Mouse (Mus musculus) layer of hippocampus, postnatal 36 days (tissue): ENCODE data around the gene Atp5j. TPM values are rescaled to one million over a fixed set of nuclear protein-coding genes. Genes with fewer than 3 reads are reported as not detected.

ENCODE experiments used
- DNase-seq, 2 experiments: peaks; one replicate each; pipeline ENCODE4 v3.0.0; 2022
- total RNA-seq, 2 experiments: library from RNA; stranded (reverse); gene quantifications; 2 replicates each; pipeline ENCODE4 v1.2.3; 2021

Gene Atp5j
- 100 to 1,000 TPM; 360 to 363 TPM for total RNA-seq

DNA sequence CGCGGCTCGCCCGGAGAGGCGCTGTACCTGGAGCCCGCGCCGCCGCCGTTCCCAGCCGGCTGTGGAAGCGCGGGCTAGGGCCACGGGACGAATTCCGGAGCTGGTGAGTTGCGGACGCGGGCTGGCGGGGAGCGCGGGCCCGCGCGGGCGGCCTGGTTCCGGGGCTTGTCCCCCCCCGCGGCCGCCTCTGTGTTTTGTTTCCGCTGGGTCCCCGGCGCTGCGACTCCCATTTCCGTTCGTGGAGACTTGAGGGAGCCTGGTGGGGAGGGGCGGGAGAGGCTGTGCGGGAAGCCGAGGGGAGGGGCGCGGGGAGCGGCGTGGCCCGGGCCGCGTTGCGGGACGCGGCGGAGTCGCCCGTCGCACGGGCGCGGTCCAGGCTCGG, at the start of gene Atp5j:
Gene Atp5j, minus strand, starts transcription at position 185 of the 382 bp plus-strand sequence.
- DNase-seq = peak; percentile 81 to 83

DNA sequence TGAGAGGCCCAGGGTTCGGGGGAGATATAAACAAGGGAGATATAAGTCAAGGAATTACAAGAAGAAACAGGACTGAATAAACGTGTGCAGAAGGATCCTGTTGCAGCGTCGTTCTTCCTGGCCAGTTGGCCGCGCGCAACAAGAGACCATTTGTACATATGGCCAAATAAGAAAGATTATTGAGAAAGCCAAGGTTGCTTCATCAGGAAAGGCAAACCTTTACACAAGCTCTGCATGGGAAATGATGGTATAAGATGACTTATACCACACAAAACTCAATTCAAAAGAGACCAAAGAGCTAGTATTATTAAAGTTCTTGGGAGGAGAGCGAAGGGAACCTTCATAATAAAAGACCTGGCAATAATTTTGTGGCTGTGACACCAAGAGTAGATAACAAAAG, 49.1 kb upstream of the Atp5j start:
- no peak for DNase-seq

DNA sequence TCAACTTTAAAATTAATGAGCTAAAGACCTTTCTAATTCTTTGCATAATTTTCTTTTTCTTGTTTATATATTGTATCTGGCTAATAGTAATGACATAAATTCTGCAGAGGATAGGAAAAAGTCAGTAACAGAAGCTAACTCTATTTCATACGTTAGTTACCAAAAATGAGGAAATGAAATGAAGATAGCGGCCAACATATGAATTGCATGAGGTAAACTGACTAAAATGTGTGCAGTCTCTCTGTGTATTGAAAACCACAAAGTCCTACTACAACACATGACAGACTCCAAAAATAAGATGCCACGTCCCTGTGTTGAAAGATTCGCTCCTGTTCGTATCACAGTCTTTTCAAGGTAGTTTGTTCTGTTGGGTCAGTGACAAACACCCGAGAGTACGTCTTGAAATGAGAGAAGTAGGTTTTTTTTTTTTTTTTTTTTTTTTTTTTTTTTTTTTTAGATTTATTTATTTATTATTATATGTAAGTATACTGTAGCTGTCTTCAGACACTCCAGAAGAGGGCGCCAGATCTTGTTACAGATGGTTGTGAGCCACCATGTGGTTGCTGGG, 46.4 kb upstream of the Atp5j start:
- DNase-seq = no peak

DNA sequence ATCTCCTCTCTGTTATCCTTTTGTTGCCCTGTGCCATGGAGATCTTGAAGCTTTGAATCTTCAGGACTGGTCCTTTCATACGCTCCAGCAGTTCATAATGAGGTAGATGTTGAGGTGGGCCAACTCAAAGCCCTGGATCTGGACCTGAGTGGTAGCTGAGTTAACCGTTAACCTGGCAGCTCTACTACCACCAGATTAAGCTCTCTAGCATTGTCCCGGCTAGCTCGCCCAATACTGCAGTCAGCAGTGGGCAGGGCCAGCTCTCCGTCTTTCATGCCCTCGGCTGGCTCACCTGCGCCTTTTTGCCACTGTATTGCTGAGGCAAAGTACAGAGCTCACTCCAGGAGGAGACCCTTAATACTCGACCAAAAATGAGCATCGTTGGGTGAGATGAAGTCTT, 45.7 kb upstream of the Atp5j start:
- no peak for DNase-seq

DNA sequence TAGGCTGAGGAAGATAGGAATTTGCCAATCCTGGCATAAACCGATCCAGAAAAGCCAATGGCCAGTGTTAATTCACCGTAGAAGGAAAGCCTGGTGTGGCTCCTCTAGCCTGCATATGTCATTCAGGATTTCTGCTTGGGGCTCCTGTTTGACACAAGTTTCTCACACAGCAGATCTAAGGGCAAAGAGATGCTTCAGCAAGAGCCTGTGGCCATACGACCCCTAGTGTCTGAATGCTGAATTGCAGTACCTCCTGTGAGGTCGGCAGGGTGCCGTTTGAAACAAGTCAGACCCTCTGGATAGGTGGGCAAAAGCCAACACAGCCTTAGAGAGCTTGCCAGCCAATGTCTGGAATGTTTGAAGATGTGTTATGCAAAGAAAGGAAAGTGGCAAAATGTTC, 43.7 kb upstream of the Atp5j start:
- peak; percentile 52 to 66 for DNase-seq

GRCm38 (mm10) chr16:84876082-84876481, 40.7 kb upstream of the Atp5j start:
- DNase-seq = no peak

GRCm38 (mm10) chr16:84875718-84876035, 40.3 kb upstream of the Atp5j start:
- DNase-seq = peak in 1 of 2 experiments; percentile 10

DNA sequence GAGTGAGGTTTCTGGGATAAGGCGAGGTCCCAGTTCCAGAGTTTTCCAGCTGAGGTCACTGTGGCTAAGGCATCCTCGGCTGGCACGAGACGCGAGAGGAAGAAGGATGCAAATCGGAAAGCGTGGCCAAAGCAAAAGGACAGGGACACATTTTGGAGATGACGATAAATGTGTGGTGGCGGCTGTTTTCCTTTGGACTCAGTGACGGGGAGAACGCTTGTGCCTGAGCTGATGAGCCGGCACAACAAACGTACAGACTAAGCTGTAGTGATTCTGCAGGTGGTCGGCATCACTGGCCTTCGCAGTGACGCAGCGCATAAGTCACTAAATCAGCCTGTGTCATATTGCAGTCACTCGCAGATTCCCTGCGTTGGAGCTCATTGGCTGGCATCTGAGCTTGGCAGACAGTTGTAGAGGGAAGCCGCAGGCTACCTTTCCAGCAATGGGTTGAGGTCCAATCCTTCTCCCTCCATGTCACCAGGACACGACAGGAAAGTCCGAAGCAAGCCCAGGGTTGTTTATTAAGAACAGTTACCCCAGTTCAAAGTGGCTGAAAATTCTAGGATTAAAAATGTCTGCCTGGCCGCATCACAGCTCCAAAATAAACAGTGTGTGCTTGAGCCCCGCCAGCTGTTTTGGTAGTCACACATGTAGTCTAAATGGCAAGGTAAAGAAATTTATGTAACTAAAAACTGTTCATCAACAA, 39.7 kb upstream of the Atp5j start:
- DNase-seq = peak; percentile 37 to 43

GRCm38 (mm10) chr16:84873805-84874204, 38.4 kb upstream of the Atp5j start:
- no peak for DNase-seq

GRCm38 (mm10) chr16:84864656-84865055, 29.2 kb upstream of the Atp5j start:
- no peak for DNase-seq

DNA sequence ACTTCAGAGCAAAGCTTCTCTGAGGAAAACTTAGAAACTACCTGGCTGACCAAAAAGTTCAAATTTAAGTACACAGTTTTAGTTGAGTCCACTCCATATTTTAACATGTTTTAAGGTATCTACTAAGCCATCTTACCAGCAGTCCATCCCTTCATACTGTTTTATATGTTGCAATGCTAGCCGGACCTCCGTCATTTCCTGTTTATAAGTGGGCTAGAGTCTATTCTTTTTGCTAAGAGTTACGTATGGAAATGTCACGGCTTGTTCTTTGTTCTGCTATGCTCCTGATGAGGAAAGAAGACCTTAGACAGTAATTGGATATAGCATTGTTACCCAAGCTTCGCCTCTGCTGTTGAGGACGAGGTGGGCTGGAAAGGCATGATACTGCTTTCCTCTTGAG, 18.1 kb upstream of the Atp5j start:
- DNase-seq = no peak

DNA sequence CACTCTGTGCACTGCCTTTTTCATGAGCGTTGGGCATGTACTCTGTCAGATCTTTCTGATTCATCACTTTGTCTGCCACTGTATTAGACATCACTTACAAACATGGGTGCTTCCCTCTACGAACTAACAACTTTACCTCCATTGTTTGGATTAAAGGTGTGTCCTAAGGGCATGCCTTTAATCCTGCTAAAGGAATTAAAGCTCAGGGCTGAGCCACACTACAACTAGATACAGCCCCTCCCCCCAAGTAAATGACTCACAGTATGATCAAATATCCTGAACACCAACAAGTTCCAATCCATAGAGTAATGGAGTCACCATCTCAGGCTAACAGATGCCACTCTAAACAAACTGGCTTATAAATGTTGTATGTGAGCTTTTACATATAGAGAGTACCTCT, 3.2 kb upstream of the Atp5j start:
- no peak for DNase-seq

- peak in 1 of 2 experiments; percentile 10 for DNase-seq
These were observed 658 bp upstream of the Atp5j start for GRCm38 (mm10) chr16:84835823-84836743.

- peak; percentile 89 for DNase-seq
These were observed 532 bp downstream of the Atp5j start, which contains the start of gene Gabpa for GRCm38 (mm10) chr16:84834745-84835440. TSS of gene Gabpa (plus strand) at chr16:84834925.

GRCm38 (mm10) chr16:84834344-84834743, 1.1 kb downstream of the Atp5j start:
- no peak for DNase-seq

GRCm38 (mm10) chr16:84832736-84833135, 2.7 kb downstream of the Atp5j start:
- DNase-seq = peak in 1 of 2 experiments; percentile 19

DNA sequence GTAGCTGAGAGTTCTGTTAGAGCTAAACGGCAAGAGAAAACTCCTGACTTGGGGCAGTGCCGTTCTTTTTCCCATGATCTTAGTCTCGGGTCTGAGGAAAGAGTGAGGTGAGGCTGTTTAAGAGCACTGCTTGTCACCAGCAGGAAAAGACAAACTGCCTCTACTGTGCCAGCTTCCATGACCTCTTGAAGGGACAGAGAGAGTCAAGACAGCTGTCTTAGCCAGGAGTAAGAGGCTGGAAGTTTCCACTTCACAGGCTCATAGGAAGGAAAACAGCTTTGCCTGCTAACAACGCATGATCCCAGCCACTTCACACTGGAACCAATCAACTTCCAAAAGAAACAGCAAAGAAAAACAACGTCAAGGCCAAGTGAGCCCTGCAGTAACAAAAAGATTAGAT, 3.7 kb downstream of the Atp5j start:
- DNase-seq = no peak

- DNase-seq = no peak
These were observed 10.4 kb downstream of the Atp5j start for GRCm38 (mm10) chr16:84825009-84825408.

GRCm38 (mm10) chr16:84817423-84817822, 18.0 kb downstream of the Atp5j start:
- DNase-seq = no peak

- DNase-seq = no peak
These were observed 20.9 kb downstream of the Atp5j start for GRCm38 (mm10) chr16:84814511-84814910.

DNA sequence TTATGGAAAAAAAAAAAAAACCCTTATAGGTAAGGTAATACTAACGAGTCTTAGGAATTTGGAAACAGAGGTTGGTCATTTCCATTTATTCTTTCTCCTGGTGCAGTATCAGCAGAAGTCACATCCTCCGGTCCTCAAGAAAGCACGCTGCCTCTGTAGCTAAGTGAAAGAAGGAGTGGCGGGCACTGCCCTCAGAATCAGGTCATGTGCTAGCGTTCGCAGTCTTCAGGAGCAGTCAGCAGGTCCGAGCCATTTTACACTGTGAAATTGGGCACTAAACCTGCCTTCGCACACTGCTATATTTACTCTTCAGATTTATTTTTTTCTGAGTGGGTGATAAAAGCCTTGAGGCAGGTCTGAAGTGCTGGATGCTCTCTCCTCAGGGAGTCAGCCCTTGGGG, 21.6 kb downstream of the Atp5j start:
- no peak for DNase-seq

DNA sequence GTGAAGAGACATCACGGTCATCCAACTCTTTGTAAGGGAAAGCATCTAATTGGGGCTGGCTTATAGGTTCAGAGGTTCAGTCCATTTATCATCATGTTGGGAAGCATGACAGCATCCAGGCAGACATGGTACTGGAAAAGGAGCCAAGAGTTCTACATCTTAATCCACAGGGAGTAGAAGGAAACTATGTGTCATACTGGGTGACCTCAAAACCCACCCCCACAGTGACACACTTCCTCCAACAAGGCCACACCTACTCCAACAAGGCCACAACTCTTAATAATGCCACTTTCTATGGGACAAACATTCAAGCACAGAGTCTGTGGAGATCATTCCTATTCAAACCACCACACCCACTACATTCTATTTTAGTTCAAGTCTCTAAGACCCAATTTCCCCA, 25.2 kb downstream of the Atp5j start:
- no peak for DNase-seq

GRCm38 (mm10) chr16:84807874-84808273, 27.6 kb downstream of the Atp5j start:
- DNase-seq = no peak
